Mouse (Mus musculus): ENCODE measurements around the gene Nfrkb. TPM values are rescaled to one million over a fixed set of nuclear protein-coding genes. Genes with fewer than 3 reads are reported as not detected.

Nfrkb gene
- total and polyA plus RNA-seq, 3 experiments, result 15.5 to 22.0 (median 15.6) TPM

GRCm38 (mm10) chr9:31400441-31400840, 14.4 kb downstream of the Nfrkb start:
- TF ChIP-seq USF1 (IDR thresholded peaks at IDR 0.05; ENCODE audit: low read depth, low read length), result no peak
- peak; percentile 75 to 76 for TF ChIP-seq CTCF (conservative IDR thresholded peaks at IDR 0.05 in 1 of 2, IDR thresholded peaks at IDR 0.05 in 1 of 2; ENCODE audit: low read depth in 2 of 2, low read length in 2 of 2)
- peak; percentile 59 for TF ChIP-seq RAD21 (IDR thresholded peaks at IDR 0.05; ENCODE audit: low read depth, low read length)
- TF ChIP-seq POLR2A (IDR thresholded peaks at IDR 0.05; ENCODE audit: low read depth, low read length), result no peak
- peak; percentile 47 for TF ChIP-seq SMC3 (IDR thresholded peaks at IDR 0.05; ENCODE audit: low read depth, low read length)
- Histone ChIP-seq H3K36me3 (replicated peaks in 1 of 2; ENCODE audit: control insufficient read depth in 1 of 2, insufficient read depth in 1 of 2, low read length in 1 of 2) (peaks cover 83 to 96% of the 10 kb centered on the region in 2 experiments), H3K27ac (ENCODE audit: insufficient read depth, low read depth) (no peak overlapping the region), H3K4me3 (replicated peaks in 1 of 3; ENCODE audit: low read depth in 2 of 3, low read length in 2 of 3, poor library complexity in 1 of 3) (no peak overlapping the region), H3K9ac (ENCODE audit: insufficient read depth, low read depth) (no peak overlapping the region), H3K79me2 (replicated peaks; ENCODE audit: control insufficient read depth, extremely low read depth, insufficient read depth, poor library complexity, severe bottlenecking) (no peaks in the 10 kb centered on the region), H3K4me1 (ENCODE audit: control insufficient read depth in 1 of 2, insufficient read depth in 2 of 2) (no peaks in the 10 kb centered on the region), H3K27me3 (replicated peaks) (no peaks in the 10 kb centered on the region), H3K9me3 (replicated peaks; ENCODE audit: low read length) (no peaks in the 10 kb centered on the region), H3K4me2 (ENCODE audit: insufficient read depth, low read depth, poor library complexity, severe bottlenecking) (no peak overlapping the region)
- DNase-seq (ENCODE audit: extremely low read depth), result peak; percentile 58
- in situ Hi-C loops (cut with MboI; ENCODE audit: low pct_ligation_motif_present, low pct_unique_long_range_greater_than_20kb, low sequenced_read_pairs), result loop anchor here (10.0 kb wide), 1 partner anchor 154 kb away; no protein-coding TSS in a partner anchor
- dilution Hi-C loops (cut with MboI; ENCODE audit: extremely low pct_ligation_motif_present, extremely low pct_unique_long_range_greater_than_20kb, low sequenced_read_pairs), result no loop called here

GRCm38 (mm10) chr9:31404311-31404710, 18.3 kb downstream of the Nfrkb start:
- no peaks in the 10 kb centered on the region for H3K79me2 ChIP-seq (replicated peaks; ENCODE audit: control insufficient read depth, extremely low read depth, insufficient read depth, poor library complexity, severe bottlenecking)
- in situ Hi-C loops (cut with MboI; ENCODE audit: low pct_ligation_motif_present, low pct_unique_long_range_greater_than_20kb, low sequenced_read_pairs) (loop anchor here (10.0 kb wide), 1 partner anchor 150 kb away; no protein-coding TSS in a partner anchor), dilution Hi-C loops (cut with MboI; ENCODE audit: extremely low pct_ligation_motif_present, extremely low pct_unique_long_range_greater_than_20kb, low sequenced_read_pairs) (no loop called here)
- no peak overlapping the region for H3K4me2 ChIP-seq (ENCODE audit: insufficient read depth, low read depth, poor library complexity, severe bottlenecking)
- H3K27me3 ChIP-seq (replicated peaks), result no peaks in the 10 kb centered on the region
- H3K4me3 ChIP-seq (replicated peaks in 1 of 3; ENCODE audit: low read depth in 2 of 3, low read length in 2 of 3, poor library complexity in 1 of 3), result no peak overlapping the region
- H3K9me3 ChIP-seq (replicated peaks; ENCODE audit: low read length), result no peaks in the 10 kb centered on the region
- no peak overlapping the region for H3K27ac ChIP-seq (ENCODE audit: insufficient read depth, low read depth)
- no peak overlapping the region for H3K9ac ChIP-seq (ENCODE audit: insufficient read depth, low read depth)
- H3K4me1 ChIP-seq (ENCODE audit: control insufficient read depth in 1 of 2, insufficient read depth in 2 of 2), result no peaks in the 10 kb centered on the region
- H3K36me3 ChIP-seq (replicated peaks in 1 of 2; ENCODE audit: control insufficient read depth in 1 of 2, insufficient read depth in 1 of 2, low read length in 1 of 2), result peaks cover 72 to 82% of the 10 kb centered on the region in 2 experiments
- peak in 1 of 2 experiments; percentile 15; a peak in 1 of 4 replicates for TF ChIP-seq CTCF (conservative IDR thresholded peaks at IDR 0.05 in 1 of 2, IDR thresholded peaks at IDR 0.05 in 1 of 2; ENCODE audit: low read depth in 2 of 2, low read length in 2 of 2)
- no peak for TF ChIP-seq GABPA (IDR thresholded peaks at IDR 0.05; ENCODE audit: insufficient replicate concordance, low read depth, low read length)
- no peak for TF ChIP-seq IRF4 (IDR thresholded peaks at IDR 0.05; ENCODE audit: low read depth, low read length)
- no peak for TF ChIP-seq ETS1 (conservative IDR thresholded peaks at IDR 0.05; ENCODE audit: low read depth, low read length)
- TF ChIP-seq MAFK (IDR thresholded peaks at IDR 0.05; ENCODE audit: insufficient replicate concordance, low read length), result peak; percentile 81
- no peak for TF ChIP-seq TBP (conservative IDR thresholded peaks at IDR 0.05; ENCODE audit: low read depth, low read length)
- TF ChIP-seq MXI1 (IDR thresholded peaks at IDR 0.05; ENCODE audit: low read depth, low read length), result no peak
- no peak for TF ChIP-seq ZNF384 (IDR thresholded peaks at IDR 0.05; ENCODE audit: low read depth, low read length)
- TF ChIP-seq RCOR1 (conservative IDR thresholded peaks at IDR 0.05; ENCODE audit: low read depth, low read length), result no peak
- no peak for TF ChIP-seq CHD2 (IDR thresholded peaks at IDR 0.05; ENCODE audit: low read length)
- no peak for TF ChIP-seq POLR2AphosphoS2 (IDR thresholded peaks at IDR 0.05; ENCODE audit: low read depth, low read length)
- DNase-seq (ENCODE audit: extremely low read depth), result no peak

Data from CH12.LX (cell line).